Mouse (Mus musculus) lung, adult 2 months (tissue): ENCODE results near the gene Agk.

Source experiments
- CTCF ChIP-seq: fragments of 200-500 bp; IDR thresholded peaks from 2 replicates; pipeline ENCODE4 v1.5.1; 2011; ENCODE audit warnings: mild to moderate bottlenecking, low read length, control low read depth; ENCODE audit not compliant: insufficient read depth
- POLR2A ChIP-seq: fragments of 200-500 bp; IDR thresholded peaks from 2 replicates; pipeline ENCODE4 v1.6.1; 2011; ENCODE audit warnings: low read depth, mild to moderate bottlenecking, control low read depth, low read length, borderline replicate concordance; ENCODE audit errors: extremely low read depth

- TF ChIP-seq POLR2A (no peak), CTCF (no peak)
These were observed 1.4 kb downstream of the Agk start for GRCm38 (mm10) chr6:40326341-40326740.
